Mouse (Mus musculus) intestine, embryonic 15.5 days (tissue): ENCODE measurements around the gene Gm37240. TPM values are rescaled to one million over a fixed set of nuclear protein-coding genes. Genes with fewer than 3 reads are reported as not detected.

Source experiments
- ATAC-seq: fragments of 200-750 bp; cut with Nextera tagmentation; 2 replicates; pipeline ENCODE4 v1.8.0; 2017; ENCODE audit warnings: moderate TSS enrichment, moderate library complexity
- H3K27ac ChIP-seq: fragments of 300-500 bp; sonication (generic); 2 replicates; pipeline ENCODE4 v1.5.1; 2015; ENCODE audit warnings: mild to moderate bottlenecking, inconsistent platforms
- H3K27me3 ChIP-seq: fragments of 300-500 bp; sonication (generic); replicated peaks from 2 replicates; pipeline ENCODE4 v1.6.1; 2015; ENCODE audit warnings: inconsistent platforms
- H3K36me3 ChIP-seq: fragments of 300-500 bp; sonication (generic); 2 replicates; pipeline ENCODE4 v1.6.1; 2015; ENCODE audit warnings: inconsistent platforms
- H3K4me1 ChIP-seq: fragments of 300-500 bp; sonication (generic); replicated peaks from 2 replicates; pipeline ENCODE4 v1.6.1; 2015; ENCODE audit warnings: inconsistent platforms
- H3K4me2 ChIP-seq: fragments of 300-500 bp; sonication (generic); replicated peaks from 2 replicates; pipeline ENCODE4 v1.6.1; 2015; ENCODE audit warnings: mild to moderate bottlenecking, inconsistent platforms
- H3K4me3 ChIP-seq: fragments of 300-500 bp; sonication (generic); replicated peaks from 2 replicates; pipeline ENCODE4 v1.5.1; 2015; ENCODE audit warnings: inconsistent platforms
- H3K9ac ChIP-seq: fragments of 300-500 bp; sonication (generic); 2 replicates; pipeline ENCODE4 v1.6.1; 2015; ENCODE audit warnings: inconsistent platforms
- H3K9me3 ChIP-seq: fragments of 300-500 bp; sonication (generic); 2 replicates; pipeline ENCODE4 v1.6.1; 2016; ENCODE audit warnings: inconsistent platforms
- WGBS: fragments of 180-500 bp; shearing (Covaris S2); methylation state at CpG from one replicate; pipeline ENCODE4 v1.1.7; 2015; 5-methylcytosine and 5-hydroxymethylcytosine counted together
- polyA plus RNA-seq: library from polyadenylated mRNA; unstranded; fragments of >200 nt; fragmentation: Nextera tagmentation; extraction: Ambion mirVana; gene quantifications from 2 replicates; pipeline ENCODE4 v1.2.1, GENCODE M21; 2015

The Gm37240 gene
- polyA plus RNA-seq, 1 experiment from 2014 or later = 6.5 TPM

GRCm38 (mm10) chr3:84675710-84676109 is 1211.6 kb downstream of the Gm37240 start:
- H3K27ac ChIP-seq = no peak overlapping the region
- WGBS = 74% methylated on average over 5 of the region's 5 CpGs
- no peak overlapping the region for H3K4me3 ChIP-seq
- H3K27me3 ChIP-seq = no peaks in the 10 kb centered on the region
- no peaks in the 10 kb centered on the region for H3K4me1 ChIP-seq
- H3K9ac ChIP-seq = no peak overlapping the region
- no peak overlapping the region for H3K4me2 ChIP-seq
- H3K9me3 ChIP-seq = no peaks in the 10 kb centered on the region
- ATAC-seq = no peak
- no peaks in the 10 kb centered on the region for H3K36me3 ChIP-seq

- ATAC-seq = no peak
- no peak overlapping the region for H3K4me2 ChIP-seq
- WGBS = 96% methylated on average over 6 of the region's 6 CpGs
Measured at GRCm38 (mm10) chr3:84673552-84673951, 1213.8 kb downstream of the Gm37240 start.

GRCm38 (mm10) chr3:84672136-84672535 is 1215.2 kb downstream of the Gm37240 start:
- Histone ChIP-seq H3K4me3 (no peak overlapping the region), H3K4me1 (no peaks in the 10 kb centered on the region), H3K9ac (no peak overlapping the region), H3K36me3 (no peaks in the 10 kb centered on the region), H3K4me2 (no peak overlapping the region), H3K27me3 (no peaks in the 10 kb centered on the region; the same call in 1 of the 2 replicates), H3K9me3 (no peaks in the 10 kb centered on the region), H3K27ac (no peak overlapping the region)
- no peak for ATAC-seq
- WGBS = 94% methylated on average over 12 of the region's 12 CpGs

More at GRCm38 (mm10) chr3:84673552-84673951, 1213.8 kb downstream of the Gm37240 start:
- H3K9me3 ChIP-seq = no peaks in the 10 kb centered on the region
- H3K36me3 ChIP-seq = no peaks in the 10 kb centered on the region
- no peak overlapping the region for H3K9ac ChIP-seq
- no peak overlapping the region for H3K4me3 ChIP-seq
- H3K27me3 ChIP-seq = no peaks in the 10 kb centered on the region
- H3K4me1 ChIP-seq = no peaks in the 10 kb centered on the region
- no peak overlapping the region for H3K27ac ChIP-seq

- Histone ChIP-seq H3K36me3 (no peaks in the 10 kb centered on the region), H3K9ac (no peak overlapping the region), H3K27ac (no peak overlapping the region), H3K9me3 (no peaks in the 10 kb centered on the region), H3K4me3 (no peak overlapping the region), H3K4me1 (peaks cover 6% of the 10 kb centered on the region; the same call in 1 of the 2 replicates), H3K27me3 (no peaks in the 10 kb centered on the region; the same call in 1 of the 2 replicates), H3K4me2 (no peak overlapping the region)
- whole genome bisulfite sequencing = 85% methylated on average over 3 of the region's 3 CpGs
- no peak for ATAC-seq
Measured at GRCm38 (mm10) chr3:84668957-84669356, 1218.4 kb downstream of the Gm37240 start.

- peak; percentile 72 for ATAC-seq
- no peak overlapping the region for H3K27ac ChIP-seq
- H3K4me3 ChIP-seq = 0 out of 2 replicates have a peak overlapping the region, but pooled peaks have one; percentile 19
- H3K27me3 ChIP-seq = no peaks in the 10 kb centered on the region; the same call in 1 of the 2 replicates
- peak overlapping the region; percentile 61 for H3K4me2 ChIP-seq
- no peaks in the 10 kb centered on the region for H3K9me3 ChIP-seq
- no peaks in the 10 kb centered on the region for H3K36me3 ChIP-seq
- H3K9ac ChIP-seq = peak overlapping the region; percentile 41; the same call in 1 of the 2 replicates
- H3K4me1 ChIP-seq = peaks cover 6% of the 10 kb centered on the region; the same call in 1 of the 2 replicates
- WGBS = 8% methylated on average over 21 of the region's 21 CpGs
Measured at GRCm38 (mm10) chr3:84665255-84666073, 1221.9 kb downstream of the Gm37240 start.

- no peak overlapping the region for H3K4me3 ChIP-seq
- no peaks in the 10 kb centered on the region for H3K36me3 ChIP-seq
- ATAC-seq = no peak
- WGBS = 71% methylated on average over 8 of the region's 8 CpGs
- H3K4me1 ChIP-seq = peaks cover 6% of the 10 kb centered on the region; the same call in 1 of the 2 replicates
- no peak overlapping the region for H3K4me2 ChIP-seq
- H3K9me3 ChIP-seq = no peaks in the 10 kb centered on the region
- H3K27ac ChIP-seq = no peak overlapping the region
- no peak overlapping the region for H3K9ac ChIP-seq
- H3K27me3 ChIP-seq = no peaks in the 10 kb centered on the region; the same call in 1 of the 2 replicates
Measured at GRCm38 (mm10) chr3:84664686-84665085, 1222.6 kb downstream of the Gm37240 start.

GRCm38 (mm10) chr3:84663858-84664257 is 1223.5 kb downstream of the Gm37240 start:
- Histone ChIP-seq H3K36me3 (no peaks in the 10 kb centered on the region), H3K4me1 (peaks cover 6% of the 10 kb centered on the region; the same call in 1 of the 2 replicates), H3K27me3 (no peaks in the 10 kb centered on the region; the same call in 1 of the 2 replicates), H3K9me3 (no peaks in the 10 kb centered on the region), H3K4me2 (no peak overlapping the region), H3K27ac (no peak overlapping the region), H3K9ac (no peak overlapping the region), H3K4me3 (no peak overlapping the region)
- ATAC-seq = no peak
- WGBS = 85% methylated on average over 4 of the region's 4 CpGs

GRCm38 (mm10) chr3:84663079-84663478 is 1224.2 kb downstream of the Gm37240 start:
- Histone ChIP-seq H3K27ac (no peak overlapping the region), H3K9me3 (no peaks in the 10 kb centered on the region), H3K4me1 (peaks cover 6% of the 10 kb centered on the region; the same call in 1 of the 2 replicates), H3K27me3 (no peaks in the 10 kb centered on the region; the same call in 1 of the 2 replicates), H3K4me2 (no peak overlapping the region), H3K36me3 (no peaks in the 10 kb centered on the region), H3K9ac (no peak overlapping the region), H3K4me3 (no peak overlapping the region)
- ATAC-seq = no peak
- WGBS = 65% methylated on average over 12 of the region's 12 CpGs

- Histone ChIP-seq H3K27me3 (no peaks in the 10 kb centered on the region; the same call in 1 of the 2 replicates), H3K4me3 (no peak overlapping the region), H3K9me3 (no peaks in the 10 kb centered on the region), H3K4me2 (no peak overlapping the region), H3K4me1 (peaks cover 7% of the 10 kb centered on the region), H3K27ac (no peak overlapping the region), H3K36me3 (no peaks in the 10 kb centered on the region), H3K9ac (no peak overlapping the region)
- WGBS = 81% methylated on average over 2 of the region's 2 CpGs
- no peak for ATAC-seq
Measured at GRCm38 (mm10) chr3:84660380-84660779, 1226.9 kb downstream of the Gm37240 start.

- 98% methylated on average over 2 of the region's 2 CpGs for WGBS
- Histone ChIP-seq H3K36me3 (no peaks in the 10 kb centered on the region), H3K4me1 (peaks cover 21% of the 10 kb centered on the region), H3K27me3 (no peaks in the 10 kb centered on the region), H3K4me3 (no peak overlapping the region), H3K27ac (no peak overlapping the region), H3K9me3 (no peaks in the 10 kb centered on the region), H3K4me2 (no peak overlapping the region), H3K9ac (no peak overlapping the region)
- no peak for ATAC-seq
Measured at GRCm38 (mm10) chr3:84658872-84659271, 1228.4 kb downstream of the Gm37240 start.

- no peak overlapping the region for H3K9ac ChIP-seq
- no peaks in the 10 kb centered on the region for H3K36me3 ChIP-seq
- no peaks in the 10 kb centered on the region for H3K27me3 ChIP-seq
- peaks cover 21% of the 10 kb centered on the region for H3K4me1 ChIP-seq
- no peak for ATAC-seq
- 89% methylated on average over 7 of the region's 7 CpGs for WGBS
- no peak overlapping the region for H3K27ac ChIP-seq
- H3K9me3 ChIP-seq = no peaks in the 10 kb centered on the region
- H3K4me2 ChIP-seq = no peak overlapping the region
- H3K4me3 ChIP-seq = no peak overlapping the region
Measured at GRCm38 (mm10) chr3:84658017-84658416, 1229.3 kb downstream of the Gm37240 start.

GRCm38 (mm10) chr3:84657240-84657639 is 1230.1 kb downstream of the Gm37240 start:
- Histone ChIP-seq H3K9me3 (no peaks in the 10 kb centered on the region), H3K36me3 (no peaks in the 10 kb centered on the region), H3K9ac (no peak overlapping the region), H3K4me1 (peaks cover 21% of the 10 kb centered on the region), H3K27ac (peak overlapping the region; percentile 34; the same call in 1 of the 2 replicates), H3K4me3 (no peak overlapping the region), H3K27me3 (no peaks in the 10 kb centered on the region), H3K4me2 (no peak overlapping the region)
- ATAC-seq = peak; percentile 48
- WGBS = 53% methylated on average over 6 of the region's 6 CpGs
